Mouse (Mus musculus) c-Kit-positive CD71-positive TER-119-negative erythroid progenitor cells, embryonic 14.5 days (primary cell): ENCODE data around the gene Supt5.

Experiments used
- DNase-seq: peaks from one replicate; pipeline ENCODE4 v3.0.0-alpha.2; 2013; ENCODE audit warnings: low read depth

Supt5 gene

GRCm38 (mm10) chr7:28301616-28302433 lies 36.7 kb downstream of the Supt5 start, which contains the start of gene Dll3:
Dll3 (minus strand) TSS chr7:28302238.
- no peak for DNase-seq

GRCm38 (mm10) chr7:28298837-28299625 lies 39.5 kb downstream of the Supt5 start:
- peak; percentile 68 for DNase-seq

GRCm38 (mm10) chr7:28294481-28294880 lies 44.1 kb downstream of the Supt5 start:
- DNase-seq = peak; percentile 40

GRCm38 (mm10) chr7:28290638-28291590 lies 47.6 kb downstream of the Supt5 start, which contains the start of gene Selenov:
Selenov (minus strand) TSS chr7:28291186.
- DNase-seq = no peak

- DNase-seq = no peak
Observed at GRCm38 (mm10) chr7:28290165-28290564, 48.4 kb downstream of the Supt5 start.

GRCm38 (mm10) chr7:28280630-28281029 lies 57.9 kb downstream of the Supt5 start:
- no peak for DNase-seq

- DNase-seq = no peak
Observed at GRCm38 (mm10) chr7:28278279-28278652, 60.3 kb downstream of the Supt5 start.

GRCm38 (mm10) chr7:28277615-28278278 lies 60.8 kb downstream of the Supt5 start, which contains the start of gene Eid2b:
Eid2b (plus strand) TSS chr7:28277739.
- DNase-seq = peak; percentile 90

- DNase-seq = no peak
Observed at GRCm38 (mm10) chr7:28277237-28277614, 61.3 kb downstream of the Supt5 start.

- no peak for DNase-seq
Observed at GRCm38 (mm10) chr7:28271761-28272160, 66.8 kb downstream of the Supt5 start.

GRCm38 (mm10) chr7:28269355-28269754 lies 69.2 kb downstream of the Supt5 start:
- DNase-seq = no peak

- no peak for DNase-seq
Observed at GRCm38 (mm10) chr7:28268576-28268975, 70.0 kb downstream of the Supt5 start.

- DNase-seq = no peak
Observed at GRCm38 (mm10) chr7:28268042-28268531, 70.5 kb downstream of the Supt5 start.

- no peak for DNase-seq
Observed at GRCm38 (mm10) chr7:28267129-28268041, 71.2 kb downstream of the Supt5 start, which contains the start of gene Eid2. Eid2 (plus strand) TSS chr7:28267881.

- DNase-seq = no peak
Observed at GRCm38 (mm10) chr7:28265391-28265790, 73.2 kb downstream of the Supt5 start.
